Mouse (Mus musculus): ENCODE results near the gene Gpr137c. TPM values are rescaled to one million over a fixed set of nuclear protein-coding genes. Genes with fewer than 3 reads are reported as not detected.

Gene Gpr137c
- polyA plus RNA-seq, 1 experiment from 2014 or later, result 3.5 TPM

DNA sequence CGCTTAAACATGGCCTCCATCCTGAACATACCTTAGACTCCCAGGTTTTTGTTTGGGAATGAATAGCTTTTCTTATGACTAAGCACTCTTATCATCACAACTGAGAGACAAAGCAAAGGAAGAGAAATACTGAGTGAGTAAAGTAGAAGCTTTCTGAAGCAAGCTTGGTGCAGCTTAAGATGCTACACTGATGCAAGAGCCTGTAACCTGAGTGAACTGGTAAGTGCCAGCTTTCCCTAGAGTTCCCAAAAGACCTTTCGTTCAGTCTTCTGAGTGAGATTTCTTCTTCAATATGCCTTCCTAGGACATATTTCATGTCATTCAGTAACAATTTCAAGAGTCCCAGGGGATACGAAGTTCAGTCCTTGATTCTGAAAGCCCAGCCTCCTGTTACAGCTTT, 101.5 kb downstream of the Gpr137c start:
- Histone ChIP-seq H3K27me3 (replicated peaks; ENCODE audit: control insufficient read depth, insufficient read depth, low read length) (no peaks in the 10 kb centered on the region), H3K9ac (ENCODE audit: low read depth, low read length) (no peak overlapping the region), H3K4me2 (ENCODE audit: low read depth, low read length) (no peak overlapping the region), H3K36me3 (ENCODE audit: control insufficient read depth, insufficient read depth, low read length) (no peaks in the 10 kb centered on the region), H3K4me1 (ENCODE audit: control insufficient read depth, insufficient read depth, low read length) (peaks cover 6% of the 10 kb centered on the region; the same call in 1 of the 2 replicates), H3K4me3 (ENCODE audit: low read depth, low read length) (no peak overlapping the region), H3K9me3 (ENCODE audit: control insufficient read depth, low read length) (no peaks in the 10 kb centered on the region), H3K27ac (replicated peaks; ENCODE audit: low read depth, low read length) (no peak overlapping the region)
- DNase-seq (ENCODE audit: low spot score), result no peak
- no peak for ATAC-seq (ENCODE audit: low read depth)
- WGBS, result 74% methylated on average over 3 of the region's 3 CpGs

DNA sequence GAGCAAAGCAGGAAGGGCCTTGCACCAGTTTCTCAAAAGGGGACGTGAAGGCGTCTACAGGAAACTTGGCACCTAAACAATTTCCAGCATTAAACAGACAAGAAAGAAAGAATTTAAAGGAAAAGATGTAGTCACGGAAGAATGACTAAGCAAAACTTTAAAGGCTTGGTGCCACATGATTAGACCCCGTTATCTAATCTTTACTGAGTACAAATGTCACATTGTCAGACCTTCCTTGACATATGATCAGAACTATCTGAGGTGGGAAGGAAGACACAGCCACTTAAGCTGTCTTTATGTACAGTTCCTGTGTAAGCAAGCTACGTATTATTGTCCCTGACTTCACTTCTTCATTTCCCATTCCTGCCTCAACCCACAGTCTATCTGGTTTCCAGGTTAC, 102.1 kb downstream of the Gpr137c start:
- WGBS, result 76% methylated on average over 5 of the region's 5 CpGs
- Histone ChIP-seq H3K4me3 (ENCODE audit: low read depth, low read length) (no peak overlapping the region), H3K9ac (ENCODE audit: low read depth, low read length) (no peak overlapping the region), H3K36me3 (ENCODE audit: control insufficient read depth, insufficient read depth, low read length) (no peaks in the 10 kb centered on the region), H3K9me3 (ENCODE audit: control insufficient read depth, low read length) (no peaks in the 10 kb centered on the region), H3K27ac (replicated peaks; ENCODE audit: low read depth, low read length) (no peak overlapping the region), H3K27me3 (replicated peaks; ENCODE audit: control insufficient read depth, insufficient read depth, low read length) (no peaks in the 10 kb centered on the region), H3K4me1 (ENCODE audit: control insufficient read depth, insufficient read depth, low read length) (peaks cover 6% of the 10 kb centered on the region; the same call in 1 of the 2 replicates), H3K4me2 (ENCODE audit: low read depth, low read length) (no peak overlapping the region)
- no peak for ATAC-seq (ENCODE audit: low read depth)
- DNase-seq (ENCODE audit: low spot score), result no peak

DNA sequence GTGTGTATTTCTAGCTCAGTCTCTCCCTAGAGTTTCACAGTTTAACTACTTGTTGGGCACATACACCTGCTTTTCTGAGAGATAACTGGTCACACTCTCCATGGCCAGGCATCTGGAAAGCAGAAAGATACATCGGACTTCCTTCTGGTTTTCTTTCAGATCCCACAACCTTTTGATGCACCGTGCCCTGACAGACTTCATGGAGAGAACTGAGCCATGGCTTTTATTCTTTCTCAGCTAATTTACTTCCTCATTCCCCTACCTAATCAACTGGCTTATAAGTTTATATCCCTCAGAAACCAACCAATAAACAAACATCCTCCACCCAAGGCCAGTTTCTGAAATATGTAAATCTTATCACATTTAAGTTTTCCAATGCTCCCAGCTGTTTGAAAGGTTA, 102.9 kb downstream of the Gpr137c start:
- WGBS, result 76% methylated on average over 2 of the region's 2 CpGs
- H3K4me3 ChIP-seq (ENCODE audit: low read depth, low read length), result no peak overlapping the region
- H3K4me1 ChIP-seq (ENCODE audit: control insufficient read depth, insufficient read depth, low read length), result peaks cover under 1% of the 10 kb centered on the region; the same call in 1 of the 2 replicates
- H3K27me3 ChIP-seq (replicated peaks; ENCODE audit: control insufficient read depth, insufficient read depth, low read length), result no peaks in the 10 kb centered on the region
- H3K36me3 ChIP-seq (ENCODE audit: control insufficient read depth, insufficient read depth, low read length), result no peaks in the 10 kb centered on the region
- no peaks in the 10 kb centered on the region for H3K9me3 ChIP-seq (ENCODE audit: control insufficient read depth, low read length)
- no peak overlapping the region for H3K9ac ChIP-seq (ENCODE audit: low read depth, low read length)
- no peak for ATAC-seq (ENCODE audit: low read depth)
- no peak overlapping the region for H3K27ac ChIP-seq (replicated peaks; ENCODE audit: low read depth, low read length)
- no peak for DNase-seq (ENCODE audit: low spot score)
- no peak overlapping the region for H3K4me2 ChIP-seq (ENCODE audit: low read depth, low read length)

DNA sequence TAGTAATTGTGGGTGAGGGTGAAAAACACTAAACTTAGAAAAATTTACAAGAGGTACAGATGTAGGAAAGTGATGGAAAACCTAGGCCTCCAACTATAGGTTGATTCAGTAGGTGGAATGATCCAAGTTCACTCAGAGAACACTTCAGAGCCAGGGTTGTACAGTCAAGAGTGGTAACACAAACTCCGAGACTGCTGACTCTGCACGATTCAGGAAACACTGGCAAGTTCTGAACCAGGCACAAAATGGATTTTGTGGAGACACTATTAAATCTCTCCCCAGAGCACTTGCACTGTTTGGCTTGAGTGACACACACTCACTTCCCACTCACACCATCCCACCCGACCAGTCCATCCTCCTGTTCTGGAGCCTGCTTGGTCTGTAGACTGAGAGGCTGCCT, 103.8 kb downstream of the Gpr137c start:
- no peaks in the 10 kb centered on the region for H3K9me3 ChIP-seq (ENCODE audit: control insufficient read depth, low read length)
- H3K27ac ChIP-seq (replicated peaks; ENCODE audit: low read depth, low read length), result no peak overlapping the region
- no peaks in the 10 kb centered on the region for H3K36me3 ChIP-seq (ENCODE audit: control insufficient read depth, insufficient read depth, low read length)
- H3K4me1 ChIP-seq (ENCODE audit: control insufficient read depth, insufficient read depth, low read length), result no peaks in the 10 kb centered on the region
- 80% methylated on average over 3 of the region's 3 CpGs for WGBS
- H3K27me3 ChIP-seq (replicated peaks; ENCODE audit: control insufficient read depth, insufficient read depth, low read length), result no peaks in the 10 kb centered on the region
- no peak overlapping the region for H3K4me2 ChIP-seq (ENCODE audit: low read depth, low read length)
- no peak overlapping the region for H3K9ac ChIP-seq (ENCODE audit: low read depth, low read length)
- no peak for DNase-seq (ENCODE audit: low spot score)
- H3K4me3 ChIP-seq (ENCODE audit: low read depth, low read length), result no peak overlapping the region
- no peak for ATAC-seq (ENCODE audit: low read depth)

DNA sequence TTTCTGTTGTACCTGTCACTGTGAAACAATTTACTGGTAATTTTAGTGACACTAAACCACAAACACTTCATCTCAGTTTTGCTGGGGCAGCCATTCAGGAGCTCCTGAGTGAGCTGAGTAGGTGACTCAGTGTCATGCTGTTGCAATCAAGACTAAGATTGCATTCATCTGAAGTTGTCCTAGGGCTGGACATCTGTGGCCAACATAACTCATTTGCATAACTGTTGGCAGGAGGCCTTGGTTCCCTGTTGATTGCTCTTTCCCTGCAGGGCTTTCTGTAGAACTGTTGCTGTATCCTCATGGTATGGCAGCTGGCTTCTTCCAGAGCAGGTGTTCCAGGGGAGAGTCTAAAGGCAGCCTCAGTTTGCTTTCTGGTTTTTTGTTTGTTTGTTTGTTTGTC, 106.0 kb downstream of the Gpr137c start:
- no peak for ATAC-seq (ENCODE audit: low read depth)
- no peaks in the 10 kb centered on the region for H3K36me3 ChIP-seq (ENCODE audit: control insufficient read depth, insufficient read depth, low read length)
- H3K4me1 ChIP-seq (ENCODE audit: control insufficient read depth, insufficient read depth, low read length), result no peaks in the 10 kb centered on the region
- H3K27me3 ChIP-seq (replicated peaks; ENCODE audit: control insufficient read depth, insufficient read depth, low read length), result no peaks in the 10 kb centered on the region
- H3K4me3 ChIP-seq (ENCODE audit: low read depth, low read length), result no peak overlapping the region
- DNase-seq (ENCODE audit: low spot score), result peak; percentile 23
- H3K27ac ChIP-seq (replicated peaks; ENCODE audit: low read depth, low read length), result no peak overlapping the region
- no peak overlapping the region for H3K9ac ChIP-seq (ENCODE audit: low read depth, low read length)
- H3K4me2 ChIP-seq (ENCODE audit: low read depth, low read length), result no peak overlapping the region
- H3K9me3 ChIP-seq (ENCODE audit: control insufficient read depth, low read length), result no peaks in the 10 kb centered on the region

DNA sequence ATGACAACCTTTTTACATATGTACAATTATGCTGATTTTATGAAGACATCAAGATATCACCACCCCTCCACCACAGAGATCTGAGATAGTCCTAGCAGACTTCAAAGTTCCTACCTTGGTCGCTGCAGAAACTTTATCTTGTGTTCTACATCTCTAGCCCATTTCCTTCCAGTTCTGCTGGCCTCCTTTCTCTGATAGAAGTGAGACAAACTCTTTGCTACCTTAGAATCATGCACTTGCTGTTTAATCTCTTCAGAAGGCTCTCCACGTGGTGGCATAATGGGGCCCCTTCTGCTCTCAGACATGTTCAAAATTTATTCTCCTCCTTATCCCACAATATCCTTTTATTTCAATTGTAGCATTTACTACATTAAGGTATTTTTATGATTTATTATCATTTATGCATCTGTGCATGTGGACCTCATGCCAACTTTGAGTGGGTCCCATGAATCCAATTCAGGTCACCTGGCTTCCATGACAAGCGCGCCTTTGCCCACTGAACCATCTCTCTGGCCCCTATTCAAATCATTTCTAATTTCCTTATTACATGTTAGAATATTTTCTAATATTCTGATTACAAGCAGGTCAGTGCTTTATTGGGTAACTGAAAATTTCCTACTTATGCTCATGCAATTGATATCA, 108.7 kb downstream of the Gpr137c start:
- DNase-seq (ENCODE audit: low spot score), result no peak
- no peak overlapping the region for H3K4me2 ChIP-seq (ENCODE audit: low read depth, low read length)
- no peak for ATAC-seq (ENCODE audit: low read depth)
- peaks cover 20% of the 10 kb centered on the region for H3K36me3 ChIP-seq (ENCODE audit: control insufficient read depth, insufficient read depth, low read length)
- 82% methylated on average over 4 of the region's 4 CpGs for WGBS
- H3K4me3 ChIP-seq (ENCODE audit: low read depth, low read length), result no peak overlapping the region
- no peaks in the 10 kb centered on the region for H3K9me3 ChIP-seq (ENCODE audit: control insufficient read depth, low read length)
- H3K9ac ChIP-seq (ENCODE audit: low read depth, low read length), result no peak overlapping the region
- no peak overlapping the region for H3K27ac ChIP-seq (replicated peaks; ENCODE audit: low read depth, low read length)
- H3K4me1 ChIP-seq (ENCODE audit: control insufficient read depth, insufficient read depth, low read length), result no peaks in the 10 kb centered on the region; the same call in none of the 2 replicates
- H3K27me3 ChIP-seq (replicated peaks; ENCODE audit: control insufficient read depth, insufficient read depth, low read length), result no peaks in the 10 kb centered on the region

DNA sequence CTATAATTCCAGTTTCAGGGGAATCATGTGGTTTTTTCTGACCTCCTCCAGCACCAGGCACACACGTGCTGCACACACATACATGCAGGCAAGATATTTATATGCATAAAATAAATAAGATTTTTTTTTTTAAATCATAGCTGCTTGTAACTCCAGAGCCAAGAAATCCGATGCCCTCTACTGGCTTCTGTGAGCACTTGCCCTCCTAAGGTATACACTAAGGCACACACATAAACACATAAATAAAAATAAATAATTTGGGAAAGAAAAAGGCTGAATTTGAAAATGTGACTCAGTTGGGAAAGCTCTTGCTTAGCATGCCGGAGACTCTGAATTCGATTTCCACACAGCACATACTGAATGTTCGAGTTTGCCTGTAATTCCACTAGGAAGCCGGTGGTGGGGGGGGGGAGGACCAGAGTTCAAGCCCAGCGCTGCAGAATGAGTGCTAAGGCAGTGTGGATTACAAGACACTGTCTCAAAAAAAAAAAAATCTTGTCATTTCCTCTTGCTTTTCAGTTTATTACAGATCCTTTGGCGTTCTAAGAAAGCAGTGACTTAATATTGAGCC, 109.6 kb downstream of the Gpr137c start:
- no peaks in the 10 kb centered on the region for H3K9me3 ChIP-seq (ENCODE audit: control insufficient read depth, low read length)
- 13% methylated on average over 8 of the region's 8 CpGs for WGBS
- peak overlapping the region; percentile 55 for H3K4me3 ChIP-seq (ENCODE audit: low read depth, low read length)
- H3K4me1 ChIP-seq (ENCODE audit: control insufficient read depth, insufficient read depth, low read length), result no peaks in the 10 kb centered on the region; the same call in none of the 2 replicates
- peak overlapping the region; percentile 54 for H3K4me2 ChIP-seq (ENCODE audit: low read depth, low read length)
- H3K36me3 ChIP-seq (ENCODE audit: control insufficient read depth, insufficient read depth, low read length), result peaks cover 23% of the 10 kb centered on the region
- ATAC-seq (ENCODE audit: low read depth) (peak; percentile 3; the same call in 1 of the 2 replicates), DNase-seq (ENCODE audit: low spot score) (peak; percentile 33)
- H3K27ac ChIP-seq (replicated peaks; ENCODE audit: low read depth, low read length), result no peak overlapping the region
- no peaks in the 10 kb centered on the region for H3K27me3 ChIP-seq (replicated peaks; ENCODE audit: control insufficient read depth, insufficient read depth, low read length)
- no peak overlapping the region for H3K9ac ChIP-seq (ENCODE audit: low read depth, low read length)

DNA sequence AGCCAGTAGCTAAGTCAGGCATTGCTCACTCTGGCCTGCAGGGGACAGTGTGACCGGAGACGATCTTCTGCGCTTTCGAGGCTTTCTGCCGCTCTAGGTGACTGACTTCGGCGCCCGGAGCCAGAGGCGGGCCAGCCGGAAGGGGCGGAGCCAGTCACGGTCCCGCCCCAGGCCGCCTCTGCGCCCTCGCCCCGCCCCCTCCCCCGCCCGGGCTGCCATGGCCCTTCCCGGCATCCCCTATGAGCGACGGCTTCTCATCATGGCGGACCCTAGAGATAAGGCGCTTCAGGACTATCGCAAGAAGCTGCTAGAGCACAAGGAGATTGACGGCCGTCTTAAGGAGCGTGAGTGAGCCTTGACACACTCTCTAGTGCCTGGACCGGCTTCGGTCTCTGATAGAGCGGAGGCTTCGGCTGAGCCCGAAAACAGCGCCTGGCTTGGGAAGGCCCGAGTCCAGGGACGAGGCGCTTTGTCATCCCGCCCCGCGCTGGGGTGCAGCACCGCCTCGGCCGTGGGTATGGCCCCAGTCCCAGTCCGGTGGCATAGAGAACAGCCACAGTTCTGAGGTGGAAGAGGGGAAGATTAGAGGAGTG, 110.2 kb downstream of the Gpr137c start, which contains the start of gene Psmc6:
Gene Psmc6 (plus strand): TSS at position 200 of the 593 bp plus-strand sequence.
- Histone ChIP-seq H3K4me2 (ENCODE audit: low read depth, low read length) (peak within 1 kb of the TSS; percentile 76), H3K4me3 (ENCODE audit: low read depth, low read length) (peak within 1 kb of the TSS; percentile 55), H3K9ac (ENCODE audit: low read depth, low read length) (peak within 1 kb of the TSS; percentile 80), H3K36me3 (ENCODE audit: control insufficient read depth, insufficient read depth, low read length) (peaks cover 27% of the 10 kb centered on the region), H3K4me1 (ENCODE audit: control insufficient read depth, insufficient read depth, low read length) (no peaks in the 10 kb centered on the region; the same call in none of the 2 replicates), H3K9me3 (ENCODE audit: control insufficient read depth, low read length) (no peaks in the 10 kb centered on the region), H3K27ac (replicated peaks; ENCODE audit: low read depth, low read length) (peak within 1 kb of the TSS; percentile 71), H3K27me3 (replicated peaks; ENCODE audit: control insufficient read depth, insufficient read depth, low read length) (no peaks in the 10 kb centered on the region)
- ATAC-seq (ENCODE audit: low read depth), result peak; percentile 97
- DNase-seq (ENCODE audit: low spot score), result peak; percentile 97
- WGBS, result under 1% methylated on average over 42 of the region's 44 CpGs

Data from embryonic facial prominence, embryonic 14.5 days (tissue).